Mouse (Mus musculus) duodenum, adult 2 months (tissue): ENCODE data around the gene Basp1. TPM values are rescaled to one million over a fixed set of nuclear protein-coding genes. Genes with fewer than 3 reads are reported as not detected.

Source experiments
- polyA plus RNA-seq: library from polyadenylated mRNA; depleted of rRNA; stranded (reverse); fragments of >200 nt; gene quantifications from 2 replicates; pipeline ENCODE4 v1.2.3, GENCODE M21; 2012; ENCODE audit warnings: low replicate concordance; rRNA removed

Gene Basp1
- 2.8 and 3.4 TPM in 2 replicates for polyA plus RNA-seq

DNA sequence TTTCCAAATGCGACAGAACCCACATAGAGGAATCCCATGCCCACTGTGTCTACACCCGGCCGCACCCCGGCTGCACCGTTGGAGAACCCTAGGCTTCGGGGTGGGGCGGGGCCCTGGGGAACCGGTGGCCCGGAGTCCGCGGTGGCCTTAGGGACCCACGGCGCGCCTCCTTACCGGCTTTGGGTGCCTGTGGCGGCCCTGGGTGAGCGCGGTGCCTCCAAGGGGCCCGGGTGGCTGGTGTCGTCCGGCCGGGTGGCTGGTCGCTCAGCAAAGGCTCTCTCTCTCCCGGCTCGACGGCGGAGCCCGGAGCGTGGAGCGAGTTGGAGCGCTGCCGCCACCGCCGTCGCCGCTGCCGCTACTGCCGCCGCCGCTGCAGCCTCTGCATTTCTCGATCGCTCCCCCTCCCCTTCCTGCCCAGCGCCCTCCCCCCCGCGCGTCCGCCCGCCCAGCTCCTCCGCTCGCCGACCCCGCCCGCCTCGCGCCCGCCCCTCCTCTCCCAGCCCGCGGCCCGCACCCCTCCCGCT lies at the start of gene Basp1:
Gene Basp1, minus strand, starts transcription at position 387 of the 524 bp plus-strand sequence.

Other genes starting within 250 kb of the Basp1 start
- 9.1 and 16.8 TPM in 2 replicates for gene Myo10, start 208.8 kb upstream of the Basp1 start, polyA plus RNA-seq